Comparison of ENCODE assay signal across 25 mouse cellular contexts in genomic region chr17:24192848-24193247, GRCm38 (mm10). TPM values are rescaled to one million over a fixed set of nuclear protein-coding genes. Genes with fewer than 3 reads are reported as not detected.
DNase-seq lines count a peak whose midpoint lies in the region; ATAC-seq and TF ChIP-seq lines count a peak whose summit lies in the region.
"Had no signal": no experiment of that assay in that cellular context is flagged by ENCODE, and none has a peak within 500 bp of the region (broad histone marks: within the 10 kb centered on the region; RNA-seq: fewer than 3 reads in every experiment).

No protein-coding gene starts in this region.

- 32% methylated on average over 8 of the region's 8 CpGs for WGBS in liver, adult 2 months
- WGBS in liver, embryonic 11.5 days, result 75% methylated on average over 8 of the region's 8 CpGs
- WGBS in macrophage (ENCODE audit: missing documents), result 23% methylated on average over 8 of the region's 8 CpGs
- WGBS in hindbrain, postnatal 0 days, result 81% methylated on average over 8 of the region's 8 CpGs
- 82% methylated on average over 8 of the region's 8 CpGs for WGBS in embryonic facial prominence, embryonic 10.5 days
- 73% methylated on average over 8 of the region's 8 CpGs for WGBS in stomach, postnatal 0 days

- no peak for TF ChIP-seq EP300 in stomach, postnatal 0 days (optimal IDR thresholded peaks at IDR 0.05)

- H3K4me1 ChIP-seq in liver, adult 2 months (ENCODE audit: control insufficient read depth, insufficient read depth, low read length), result peaks cover 11% of the 10 kb centered on the region
- H3K4me1 ChIP-seq in liver, embryonic 11.5 days (replicated peaks; ENCODE audit: control insufficient read depth, insufficient read depth, low read length), result peaks cover 37% of the 10 kb centered on the region
- H3K4me1 ChIP-seq in hindbrain, postnatal 0 days (ENCODE audit: insufficient read depth, low read length), result no peaks in the 10 kb centered on the region
- peaks cover 15% of the 10 kb centered on the region for H3K4me1 ChIP-seq in embryonic facial prominence, embryonic 10.5 days
- no peaks in the 10 kb centered on the region for H3K4me1 ChIP-seq in stomach, postnatal 0 days (replicated peaks; ENCODE audit: control insufficient read depth, insufficient read depth)
- H3K4me1 ChIP-seq: intestine, embryonic 15.5 days; neural tube, embryonic 15.5 days had no signal

- no peak overlapping the region for H3K4me2 ChIP-seq in liver, embryonic 11.5 days
- no peak overlapping the region for H3K4me2 ChIP-seq in hindbrain, postnatal 0 days (ENCODE audit: low read depth, low read length)
- no peak overlapping the region for H3K4me2 ChIP-seq in stomach, postnatal 0 days (replicated peaks; ENCODE audit: low read depth)
- H3K4me2 ChIP-seq: heart, embryonic 13.5 days; hindbrain, embryonic 15.5 days; intestine, embryonic 15.5 days; midbrain, embryonic 11.5 days; neural tube, embryonic 15.5 days had no signal

- DNase-seq in liver, adult 2 months (ENCODE audit: extremely low read depth, low read depth, low spot score), result peak; percentile 60
- no peak for DNase-seq in liver, embryonic 11.5 days (ENCODE audit: low spot score)
- no peak for DNase-seq in hindbrain, postnatal 0 days (ENCODE audit: low spot score)
- no peak for DNase-seq in embryonic facial prominence, embryonic 10.5 days (ENCODE audit: low spot score)
- no peak for DNase-seq in stomach, postnatal 0 days (ENCODE audit: low spot score)
- DNase-seq: cerebellum, adult 18-20 months; cerebellum, postnatal 25 days; embryo, embryonic 11 days; gastrocnemius, postnatal 25 days; heart, adult 2 months; heart, postnatal 36 days; kidney, adult 9 months; kidney, postnatal 14 days; layer of hippocampus, postnatal 36 days; lung, postnatal 4 days had no signal

- no peaks in the 10 kb centered on the region for H3K27me3 ChIP-seq in liver, adult 2 months (ENCODE audit: control insufficient read depth, insufficient read depth, low read length)
- no peaks in the 10 kb centered on the region for H3K27me3 ChIP-seq in liver, embryonic 11.5 days (replicated peaks; ENCODE audit: control insufficient read depth, insufficient read depth, low read length)
- H3K27me3 ChIP-seq in hindbrain, postnatal 0 days (ENCODE audit: insufficient read depth, low read length), result no peaks in the 10 kb centered on the region
- no peaks in the 10 kb centered on the region for H3K27me3 ChIP-seq in embryonic facial prominence, embryonic 10.5 days (replicated peaks; ENCODE audit: low read depth, poor library complexity, severe bottlenecking)
- no peaks in the 10 kb centered on the region for H3K27me3 ChIP-seq in stomach, postnatal 0 days (ENCODE audit: control insufficient read depth, insufficient read depth, low read length)
- H3K27me3 ChIP-seq: CH12.LX; heart, embryonic 13.5 days; hindbrain, embryonic 15.5 days; intestine, embryonic 15.5 days; neural tube, embryonic 15.5 days had no signal

- H3K4me3 ChIP-seq in liver, adult 2 months (ENCODE audit: insufficient read depth, low read depth, low read length), result no peak overlapping the region
- H3K4me3 ChIP-seq in liver, embryonic 11.5 days (ENCODE audit: low read depth, low read length), result no peak overlapping the region
- H3K4me3 ChIP-seq in macrophage (ENCODE audit: inconsistent target), result no peak overlapping the region
- H3K4me3 ChIP-seq in hindbrain, postnatal 0 days (ENCODE audit: low read length), result no peak overlapping the region
- H3K4me3 ChIP-seq in embryonic facial prominence, embryonic 10.5 days, result no peak overlapping the region
- H3K4me3 ChIP-seq in stomach, postnatal 0 days (ENCODE audit: low read depth, low read length), result no peak overlapping the region
- H3K4me3 ChIP-seq: heart, adult 2 months; heart, embryonic 13.5 days; hindbrain, embryonic 15.5 days; intestine, embryonic 15.5 days; neural tube, embryonic 15.5 days had no signal

- H3K27ac ChIP-seq in liver, adult 2 months (replicated peaks; ENCODE audit: insufficient read depth, low read depth, low read length), result no peak overlapping the region
- H3K27ac ChIP-seq in liver, embryonic 11.5 days (ENCODE audit: low read depth, low read length), result no peak overlapping the region
- peak overlapping the region; percentile 19 for H3K27ac ChIP-seq in macrophage
- H3K27ac ChIP-seq in hindbrain, postnatal 0 days, result no peak overlapping the region
- no peak overlapping the region for H3K27ac ChIP-seq in embryonic facial prominence, embryonic 10.5 days (replicated peaks)
- no peak overlapping the region for H3K27ac ChIP-seq in stomach, postnatal 0 days (replicated peaks)
- H3K27ac ChIP-seq: heart, adult 2 months; hindbrain, embryonic 15.5 days; intestine, embryonic 15.5 days; neural tube, embryonic 15.5 days had no signal

- no peak overlapping the region for H3K9ac ChIP-seq in liver, adult 2 months (ENCODE audit: low read depth, low read length)
- no peak overlapping the region for H3K9ac ChIP-seq in liver, embryonic 11.5 days (ENCODE audit: low read depth, low read length)
- no peak overlapping the region for H3K9ac ChIP-seq in hindbrain, postnatal 0 days (replicated peaks; ENCODE audit: low read length)
- no peak overlapping the region for H3K9ac ChIP-seq in stomach, postnatal 0 days (ENCODE audit: low read length)
- H3K9ac ChIP-seq: hindbrain, embryonic 15.5 days; intestine, embryonic 15.5 days; neural tube, embryonic 15.5 days had no signal

- no peak for TF ChIP-seq CTCF in liver, adult 2 months (IDR thresholded peaks at IDR 0.05; ENCODE audit: low read depth, low read length)
- TF ChIP-seq CTCF in hindbrain, postnatal 0 days (IDR thresholded peaks at IDR 0.05; ENCODE audit: low read depth), result no peak
- TF ChIP-seq CTCF in stomach, postnatal 0 days (IDR thresholded peaks at IDR 0.05; ENCODE audit: low read depth), result no peak

- H3K36me3 ChIP-seq in liver, adult 2 months (ENCODE audit: control insufficient read depth, insufficient read depth, low read length), result no peaks in the 10 kb centered on the region; the same call in 1 of the 2 replicates
- peaks cover 6% of the 10 kb centered on the region; the same call in 1 of the 2 replicates for H3K36me3 ChIP-seq in liver, embryonic 11.5 days (ENCODE audit: control insufficient read depth, insufficient read depth, low read length)
- H3K36me3 ChIP-seq in macrophage (ENCODE audit: inconsistent target), result no peaks in the 10 kb centered on the region; the same call in 1 of the 2 replicates
- 0 out of 2 replicates have a peak, but pooled peaks cover 6% of the 10 kb centered on the region for H3K36me3 ChIP-seq in hindbrain, postnatal 0 days (ENCODE audit: insufficient read depth, low read length)
- H3K36me3 ChIP-seq in embryonic facial prominence, embryonic 10.5 days (replicated peaks), result peaks cover 9% of the 10 kb centered on the region; the same call in 1 of the 2 replicates
- H3K36me3 ChIP-seq in stomach, postnatal 0 days (ENCODE audit: control insufficient read depth, insufficient read depth, low read length), result no peaks in the 10 kb centered on the region

- TF ChIP-seq POLR2A in liver, adult 2 months (IDR thresholded peaks at IDR 0.05; ENCODE audit: extremely low read depth, insufficient read depth, low read length), result no peak

- no peak for ATAC-seq in liver, embryonic 11.5 days (replicated peaks; ENCODE audit: low FRiP score)
- ATAC-seq in hematopoietic stem cell, adult 5-6 weeks (replicated peaks in 1 of 2; ENCODE audit: insufficient read depth in 1 of 2, low FRiP score in 2 of 2, low TSS enrichment in 1 of 2, low read depth in 1 of 2, poor library complexity in 2 of 2, severe bottlenecking in 2 of 2), result peak; percentile 53 to 64
- ATAC-seq in hindbrain, postnatal 0 days, result no peak
- ATAC-seq in stomach, postnatal 0 days (ENCODE audit: low FRiP score, low TSS enrichment), result no peak
- ATAC-seq: forebrain, embryonic 14.5 days; intestine, embryonic 15.5 days had no signal

- no peaks in the 10 kb centered on the region for H3K9me3 ChIP-seq in liver, embryonic 11.5 days (ENCODE audit: control insufficient read depth, low read length)
- H3K9me3 ChIP-seq in hindbrain, postnatal 0 days (ENCODE audit: low read length), result no peaks in the 10 kb centered on the region
- no peaks in the 10 kb centered on the region for H3K9me3 ChIP-seq in embryonic facial prominence, embryonic 10.5 days
- no peaks in the 10 kb centered on the region for H3K9me3 ChIP-seq in stomach, postnatal 0 days (ENCODE audit: control insufficient read depth, low read length)
- H3K9me3 ChIP-seq: G1E; heart, embryonic 13.5 days; hindbrain, embryonic 15.5 days; intestine, embryonic 15.5 days; neural tube, embryonic 15.5 days had no signal

- H3K79me2 ChIP-seq in liver, adult 2 months (ENCODE audit: control insufficient read depth, insufficient read depth, low read length), result peaks cover 6% of the 10 kb centered on the region; the same call in 1 of the 2 replicates
- H3K79me2 ChIP-seq in macrophage (ENCODE audit: inconsistent target), result peaks cover 74% of the 10 kb centered on the region; the same call in 1 of the 2 replicates

RNA-seq across cellular contexts. Expression of gene Tbc1d24, which starts 12.5 kb away (rescaled TPM):
- 13.3 and 22.2 TPM in 2 replicates for total RNA-seq in liver, adult 2 months (2014; rRNA removed)
- 23.6 and 31.5 TPM in 2 replicates for polyA plus RNA-seq in liver, adult 2 months (2012; rRNA removed)
- 13.3 and 14.5 TPM in 2 replicates for polyA plus RNA-seq in liver, embryonic 11.5 days (2014; fragmentation: Nextera tagmentation; extraction: Ambion mirVana)
- total RNA-seq in hematopoietic stem cell, adult 5-6 weeks (2017), result 7.4 and 7.8 TPM in 2 replicates
- 100 to 1,000 TPM in 2 of 26 experiments, 10 to 100 TPM in 24; 25.7 to 129 (median 59.8) TPM for total RNA-seq in macrophage (2018; cell fraction: chromatin; rRNA removed)
- total RNA-seq in macrophage (2018; cell fraction: cytosol; rRNA removed), result 10 to 100 TPM in 12 of 26 experiments, 1 to 10 TPM in 14; 4.8 to 15.0 (median 9.2) TPM
- 10 to 100 TPM; 17.0 to 91.0 (median 36.6) TPM for total RNA-seq in macrophage (2018; cell fraction: nucleus; rRNA removed)
- 8.4 to 12.8 TPM (median 8.5 TPM) in 3 replicates for polyA plus RNA-seq in macrophage (2018)
- 145 and 151 TPM in 2 replicates for total RNA-seq in hindbrain, postnatal 0 days (2014; rRNA removed)
- polyA plus RNA-seq in hindbrain, postnatal 0 days (2015; fragmentation: Nextera tagmentation; extraction: Ambion mirVana), result 21.1 and 22.8 TPM in 2 replicates
- polyA plus RNA-seq in embryonic facial prominence, embryonic 10.5 days (2016; fragmentation: Nextera tagmentation; extraction: Ambion mirVana), result 6.0 and 6.1 TPM in 2 replicates
- 1.4 and 1.5 TPM in 2 replicates for polyA plus RNA-seq in stomach, postnatal 0 days (2015; fragmentation: Nextera tagmentation; extraction: Ambion mirVana)

RNA-seq across cellular contexts. Expression of gene Ntn3, which starts 16.5 kb away (rescaled TPM):
- 2.3 and 2.8 TPM in 2 replicates for total RNA-seq in liver, adult 2 months (2014; rRNA removed)
- 7.4 and 7.8 TPM in 2 replicates for polyA plus RNA-seq in liver, adult 2 months (2012; rRNA removed)
- 2.3 and 2.7 TPM in 2 replicates for polyA plus RNA-seq in liver, embryonic 11.5 days (2014; fragmentation: Nextera tagmentation; extraction: Ambion mirVana)
- total RNA-seq in hematopoietic stem cell, adult 5-6 weeks (2017), result 0.20 and 0.63 TPM in 2 replicates
- total RNA-seq in macrophage (2018; cell fraction: chromatin; rRNA removed), result 1 to 10 TPM in 23 of 26 experiments, under 1 TPM in 3; 0.81 to 4.1 (median 1.5) TPM
- total RNA-seq in macrophage (2018; cell fraction: cytosol; rRNA removed), result under 1 TPM in 20 of 26 experiments, not detected in 6; 0.03 to 0.24 (median 0.09) TPM
- 1 to 10 TPM in 14 of 26 experiments, under 1 TPM in 12; 0.27 to 3.3 (median 1.0) TPM for total RNA-seq in macrophage (2018; cell fraction: nucleus; rRNA removed)
- polyA plus RNA-seq in macrophage (2018), result 0.05 to 0.09 TPM in 2 of 3 replicates, not detected in the other
- total RNA-seq in hindbrain, postnatal 0 days (2014; rRNA removed), result 26.9 and 32.5 TPM in 2 replicates
- 4.1 and 4.3 TPM in 2 replicates for polyA plus RNA-seq in hindbrain, postnatal 0 days (2015; fragmentation: Nextera tagmentation; extraction: Ambion mirVana)
- 5.0 and 7.3 TPM in 2 replicates for polyA plus RNA-seq in embryonic facial prominence, embryonic 10.5 days (2016; fragmentation: Nextera tagmentation; extraction: Ambion mirVana)
- 2.8 and 3.1 TPM in 2 replicates for polyA plus RNA-seq in stomach, postnatal 0 days (2015; fragmentation: Nextera tagmentation; extraction: Ambion mirVana)

RNA-seq across cellular contexts. Expression of gene Atp6v0c, which starts 23.3 kb away (rescaled TPM):
- 40.0 and 68.4 TPM in 2 replicates for total RNA-seq in liver, adult 2 months (2014; rRNA removed)
- polyA plus RNA-seq in liver, adult 2 months (2012; rRNA removed), result 625 and 644 TPM in 2 replicates
- polyA plus RNA-seq in liver, embryonic 11.5 days (2014; fragmentation: Nextera tagmentation; extraction: Ambion mirVana), result 476 and 499 TPM in 2 replicates
- total RNA-seq in hematopoietic stem cell, adult 5-6 weeks (2017), result 65.1 and 74.2 TPM in 2 replicates
- 100 to 1,000 TPM; 138 to 505 (median 301) TPM for total RNA-seq in macrophage (2018; cell fraction: chromatin; rRNA removed)
- total RNA-seq in macrophage (2018; cell fraction: cytosol; rRNA removed), result 1,000 to 10,000 TPM; 1,805 to 2,723 (median 2,167) TPM
- 1,000 to 10,000 TPM in 4 of 26 experiments, 100 to 1,000 TPM in 22; 281 to 1,066 (median 916) TPM for total RNA-seq in macrophage (2018; cell fraction: nucleus; rRNA removed)
- polyA plus RNA-seq in macrophage (2018), result 1,634 to 2,526 TPM (median 2,187 TPM) in 3 replicates
- 780 and 854 TPM in 2 replicates for total RNA-seq in hindbrain, postnatal 0 days (2014; rRNA removed)
- polyA plus RNA-seq in hindbrain, postnatal 0 days (2015; fragmentation: Nextera tagmentation; extraction: Ambion mirVana), result 2,172 and 2,275 TPM in 2 replicates
- 422 and 435 TPM in 2 replicates for polyA plus RNA-seq in embryonic facial prominence, embryonic 10.5 days (2016; fragmentation: Nextera tagmentation; extraction: Ambion mirVana)
- polyA plus RNA-seq in stomach, postnatal 0 days (2015; fragmentation: Nextera tagmentation; extraction: Ambion mirVana), result 608 and 627 TPM in 2 replicates

RNA-seq across cellular contexts. Expression of gene Tedc2, which starts 27.8 kb away (rescaled TPM):
- 44.1 and 53.2 TPM in 2 replicates for total RNA-seq in liver, adult 2 months (2014; rRNA removed)
- 61.4 and 78.0 TPM in 2 replicates for polyA plus RNA-seq in liver, adult 2 months (2012; rRNA removed)
- polyA plus RNA-seq in liver, embryonic 11.5 days (2014; fragmentation: Nextera tagmentation; extraction: Ambion mirVana), result 16.6 and 17.2 TPM in 2 replicates
- 16.1 and 23.7 TPM in 2 replicates for total RNA-seq in hematopoietic stem cell, adult 5-6 weeks (2017)
- total RNA-seq in macrophage (2018; cell fraction: chromatin; rRNA removed), result 10 to 100 TPM in 9 of 26 experiments, 1 to 10 TPM in 17; 1.3 to 17.7 (median 6.8) TPM
- 1 to 10 TPM in 24 of 26 experiments, under 1 TPM in 2; 0.72 to 4.8 (median 3.1) TPM for total RNA-seq in macrophage (2018; cell fraction: cytosol; rRNA removed)
- 10 to 100 TPM in 4 of 26 experiments, 1 to 10 TPM in 21, under 1 TPM in 1; 0.89 to 16.1 (median 4.5) TPM for total RNA-seq in macrophage (2018; cell fraction: nucleus; rRNA removed)
- polyA plus RNA-seq in macrophage (2018), result 2.8 to 5.5 TPM (median 4.0 TPM) in 3 replicates
- 18.5 and 19.3 TPM in 2 replicates for total RNA-seq in hindbrain, postnatal 0 days (2014; rRNA removed)
- polyA plus RNA-seq in hindbrain, postnatal 0 days (2015; fragmentation: Nextera tagmentation; extraction: Ambion mirVana), result 9.8 and 10.2 TPM in 2 replicates
- polyA plus RNA-seq in embryonic facial prominence, embryonic 10.5 days (2016; fragmentation: Nextera tagmentation; extraction: Ambion mirVana), result 23.0 and 24.8 TPM in 2 replicates
- 4.8 and 6.1 TPM in 2 replicates for polyA plus RNA-seq in stomach, postnatal 0 days (2015; fragmentation: Nextera tagmentation; extraction: Ambion mirVana)

RNA-seq across cellular contexts. Expression of gene Amdhd2, which starts 29.3 kb away (rescaled TPM):
- total RNA-seq in liver, adult 2 months (2014; rRNA removed), result 19.3 and 23.8 TPM in 2 replicates
- polyA plus RNA-seq in liver, adult 2 months (2012; rRNA removed), result 26.7 and 35.4 TPM in 2 replicates
- 30.5 and 35.2 TPM in 2 replicates for polyA plus RNA-seq in liver, embryonic 11.5 days (2014; fragmentation: Nextera tagmentation; extraction: Ambion mirVana)
- 17.0 and 19.1 TPM in 2 replicates for total RNA-seq in hematopoietic stem cell, adult 5-6 weeks (2017)
- total RNA-seq in macrophage (2018; cell fraction: chromatin; rRNA removed), result 100 to 1,000 TPM in 20 of 26 experiments, 10 to 100 TPM in 6; 60.5 to 540 (median 175) TPM
- 100 to 1,000 TPM; 135 to 212 (median 181) TPM for total RNA-seq in macrophage (2018; cell fraction: cytosol; rRNA removed)
- 100 to 1,000 TPM in 19 of 26 experiments, 10 to 100 TPM in 7; 73.3 to 325 (median 152) TPM for total RNA-seq in macrophage (2018; cell fraction: nucleus; rRNA removed)
- polyA plus RNA-seq in macrophage (2018), result 69.2 to 101 TPM (median 69.2 TPM) in 3 replicates
- 42.0 and 53.0 TPM in 2 replicates for total RNA-seq in hindbrain, postnatal 0 days (2014; rRNA removed)
- polyA plus RNA-seq in hindbrain, postnatal 0 days (2015; fragmentation: Nextera tagmentation; extraction: Ambion mirVana), result 38.4 and 40.0 TPM in 2 replicates
- 44.6 and 50.0 TPM in 2 replicates for polyA plus RNA-seq in embryonic facial prominence, embryonic 10.5 days (2016; fragmentation: Nextera tagmentation; extraction: Ambion mirVana)
- 20.5 and 21.7 TPM in 2 replicates for polyA plus RNA-seq in stomach, postnatal 0 days (2015; fragmentation: Nextera tagmentation; extraction: Ambion mirVana)

Comparison
In these comparisons a context has a peak if more than half of its experiments do, and no peak if none do; other contexts are left out.
1. ATAC-seq: peak in hematopoietic stem cell, adult 5-6 weeks (2 of 2); none in liver, embryonic 11.5 days (single experiment), hindbrain, postnatal 0 days (single experiment) and stomach, postnatal 0 days (single experiment).